Mouse (Mus musculus) granulocyte monocyte progenitor cell, adult 5-6 weeks (primary cell): ENCODE data around the gene Pdcd6ip. TPM values are rescaled to one million over a fixed set of nuclear protein-coding genes. Genes with fewer than 3 reads are reported as not detected.

Experiments
- ATAC-seq: replicated peaks from 2 replicates; pipeline ENCODE4 v1.8.0; 2016; ENCODE audit warnings: mild to moderate bottlenecking, moderate TSS enrichment, inconsistent platforms; ENCODE audit not compliant: poor library complexity, severe bottlenecking
- total RNA-seq, 2 experiments: library from RNA; stranded (forward) in 1 of 2; stranded (reverse) in 1 of 2; fragments of 200-712, 200-1000 nt in 1 of 2; fragments of >200 nt in 1 of 2; fragmentation: Nextera tagmentation in 1 of 2; gene quantifications; 2 replicates each; pipeline ENCODE4 v1.2.3; 2014 to 2017

Gene Pdcd6ip
- total RNA-seq, 2 experiments from 2014 or later = 71.0 to 128 TPM

DNA sequence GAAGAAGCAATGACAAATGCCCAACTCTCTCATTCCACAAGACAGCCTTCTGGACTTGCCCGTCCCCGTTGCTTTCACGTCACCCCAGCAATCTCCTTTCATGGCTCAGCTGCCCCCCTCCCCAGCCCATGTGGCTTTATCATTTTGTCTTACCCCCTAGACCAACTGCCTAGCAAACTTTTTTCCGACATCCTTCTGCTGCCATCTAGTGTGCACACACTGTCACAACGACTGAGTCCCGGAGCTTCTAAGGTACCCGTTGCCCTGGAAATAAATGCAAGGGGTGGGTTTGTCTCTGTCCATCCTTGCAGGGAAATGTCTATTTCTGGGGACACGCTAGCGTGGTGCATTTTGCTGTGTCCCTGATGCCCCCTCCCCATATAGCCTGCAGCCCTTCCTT, 78.4 kb downstream of the Pdcd6ip start:
- peak; percentile 44 for ATAC-seq

DNA sequence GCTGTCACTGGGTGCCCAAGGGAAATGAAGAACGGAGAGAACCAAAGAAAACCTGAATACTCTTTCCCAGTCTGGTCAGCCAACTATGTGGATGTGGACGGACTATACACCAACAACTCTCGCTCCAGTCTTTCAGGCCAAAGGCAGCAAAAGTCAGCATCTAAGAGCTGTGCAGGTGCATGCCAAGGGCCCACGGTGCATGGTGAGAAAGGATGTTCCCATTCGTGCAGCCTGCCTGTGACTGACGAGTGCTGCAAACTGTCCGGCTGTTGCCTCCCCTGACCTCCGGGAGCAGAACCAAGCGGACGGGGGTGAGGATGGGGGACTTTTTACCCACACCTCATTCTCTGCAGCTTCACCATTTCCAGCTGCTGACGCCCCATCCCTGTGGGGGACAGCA, 78.9 kb downstream of the Pdcd6ip start:
- no peak for ATAC-seq

DNA sequence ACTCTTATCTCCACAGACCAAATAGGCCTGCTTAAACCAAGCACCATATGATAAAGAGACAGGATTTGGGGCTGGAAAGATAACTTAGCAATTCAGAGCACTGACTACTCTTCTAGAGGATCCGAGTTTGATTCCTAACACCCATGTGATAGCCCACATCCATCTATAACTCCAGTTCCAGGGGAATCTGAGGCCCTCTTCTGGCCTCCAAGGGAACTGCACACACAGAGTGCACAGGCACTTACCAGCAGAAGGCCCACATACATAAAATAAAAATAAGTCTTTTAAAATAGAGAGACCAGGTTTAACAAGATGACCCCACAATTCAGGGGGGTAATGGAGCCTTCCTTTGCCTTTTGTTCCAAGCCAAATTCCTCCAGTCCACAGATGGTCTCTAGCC, 79.3 kb downstream of the Pdcd6ip start:
- ATAC-seq = no peak

DNA sequence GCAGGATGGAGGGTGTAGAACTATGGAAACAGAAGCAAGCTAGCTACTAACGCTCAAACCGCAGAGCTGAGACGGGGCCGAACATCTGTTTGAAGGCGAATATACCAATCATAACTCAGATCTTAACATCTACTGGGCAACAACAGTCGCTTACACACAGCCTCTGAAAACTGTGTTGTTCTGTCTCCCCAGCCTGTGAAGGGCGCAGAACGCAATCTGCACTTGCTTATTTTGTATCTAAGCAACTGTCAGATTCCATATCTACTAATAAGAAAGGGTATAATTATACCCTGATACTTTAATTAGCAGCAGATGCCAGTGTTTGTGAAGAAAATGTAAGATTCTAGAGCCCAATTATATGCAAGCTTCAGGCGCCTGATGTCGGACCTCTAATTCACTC, 81.3 kb downstream of the Pdcd6ip start:
- no peak for ATAC-seq

DNA sequence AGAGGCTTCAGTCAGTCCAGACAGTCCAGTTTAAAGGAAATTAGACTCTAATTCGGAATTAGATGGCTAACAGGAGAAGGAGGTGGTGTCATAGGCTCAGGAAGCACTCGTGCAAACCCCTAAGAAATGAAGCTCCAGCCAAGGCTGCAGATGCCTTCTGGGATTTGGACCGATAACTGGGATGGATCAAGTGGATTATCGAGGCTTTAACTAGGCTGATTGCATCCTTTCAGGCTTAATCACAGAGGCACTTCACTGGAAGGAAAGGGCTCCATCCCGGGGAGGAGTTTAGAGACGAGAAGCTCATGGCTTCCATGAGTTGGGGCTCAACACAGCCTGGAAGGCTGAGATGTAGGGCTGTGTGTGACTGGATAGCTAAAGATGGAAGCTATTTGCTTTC, 84.0 kb downstream of the Pdcd6ip start:
- no peak for ATAC-seq

DNA sequence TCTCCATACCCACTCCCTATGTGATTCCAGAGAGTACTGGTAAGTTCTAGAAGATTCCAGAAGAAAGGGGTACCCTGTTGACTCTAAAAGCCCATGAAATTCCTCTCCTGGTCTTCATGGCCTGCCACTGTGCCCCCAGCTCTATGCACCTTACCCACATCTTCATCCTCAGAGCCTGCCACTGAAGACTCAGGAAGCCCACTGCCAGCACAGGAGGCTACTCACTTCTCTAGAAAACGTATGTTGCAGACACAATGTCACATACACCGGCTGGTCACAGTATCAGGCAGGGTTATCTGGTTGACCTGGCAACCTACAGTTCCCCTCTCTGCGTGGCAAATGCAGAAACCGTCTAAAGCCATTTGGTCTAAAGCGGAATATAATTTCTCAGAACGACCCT, 91.0 kb downstream of the Pdcd6ip start:
- ATAC-seq = no peak

DNA sequence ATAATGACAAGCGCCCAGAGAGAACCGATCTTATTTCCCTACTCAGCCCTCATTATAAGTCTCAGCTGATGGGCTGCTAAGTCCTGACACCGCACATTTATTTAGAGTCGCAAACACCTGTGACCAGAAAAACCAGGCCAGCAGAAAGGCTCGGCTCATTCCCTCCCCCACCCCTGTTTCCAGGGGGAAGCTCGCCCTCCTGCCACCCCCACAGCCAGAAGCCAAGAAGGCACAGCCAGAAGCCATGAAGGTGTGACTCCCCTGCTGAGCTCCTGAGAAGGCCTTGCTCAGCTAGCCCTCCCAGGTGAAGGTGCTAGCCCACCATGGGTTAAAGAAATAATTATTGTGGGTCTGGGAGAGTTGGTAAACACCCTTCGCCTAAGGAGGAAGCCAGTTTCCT, 97.3 kb downstream of the Pdcd6ip start:
- no peak for ATAC-seq

DNA sequence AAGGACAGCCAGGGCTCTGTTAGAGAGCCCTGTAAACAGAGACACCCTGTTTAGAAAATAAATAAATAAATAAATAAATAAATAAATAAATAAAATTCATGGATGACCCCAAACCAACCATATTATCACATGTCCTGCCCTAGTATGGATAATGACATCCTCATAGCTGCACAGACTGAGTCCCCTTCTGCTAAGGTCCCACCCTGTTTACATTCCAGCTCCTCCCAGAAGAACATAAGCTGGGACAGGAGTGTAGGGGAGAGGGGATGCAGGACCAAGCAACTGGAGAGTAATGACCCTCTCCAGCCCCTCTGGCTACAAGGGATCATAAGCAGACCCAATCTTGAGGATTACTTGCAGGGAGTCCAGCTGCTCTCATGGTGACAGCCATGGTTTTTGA, 105.9 kb downstream of the Pdcd6ip start:
- ATAC-seq = no peak

Other genes with a start within 250 kb of the Pdcd6ip start
- 43.2 and 44.7 TPM in 2 replicates for gene Clasp2, start 33.2 kb upstream of the Pdcd6ip start, total RNA-seq (2014; fragmentation: Nextera tagmentation)
- 36.9 and 42.2 TPM in 2 replicates for gene Clasp2, start 33.2 kb upstream of the Pdcd6ip start, total RNA-seq (2017)
- 65.3 and 72.3 TPM in 2 replicates for gene Ubp1, start 222.7 kb upstream of the Pdcd6ip start, total RNA-seq (2014; fragmentation: Nextera tagmentation)
- gene Ubp1, start 222.7 kb upstream of the Pdcd6ip start, total RNA-seq (2017) = 52.0 and 66.7 TPM in 2 replicates